Mouse (Mus musculus) liver, adult 2 months (tissue): ENCODE results near the gene Selplg. TPM values are rescaled to one million over a fixed set of nuclear protein-coding genes. Genes with fewer than 3 reads are reported as not detected.

ENCODE experiments used
- DNase-seq: peaks from one replicate; pipeline ENCODE4 v3.0.0-alpha.2; 2011; ENCODE audit warnings: low read depth, low spot score; ENCODE audit errors: extremely low read depth
- H3K27ac ChIP-seq: fragments of 200-500 bp; replicated peaks from 2 replicates; pipeline ENCODE4 v1.5.1; 2012; ENCODE audit warnings: low read depth, mild to moderate bottlenecking, control low read depth, inconsistent platforms, low read length; ENCODE audit not compliant: insufficient read depth
- H3K27me3 ChIP-seq: fragments of 200-500 bp; 2 replicates; pipeline ENCODE4 v1.6.1; 2012; ENCODE audit warnings: mild to moderate bottlenecking, moderate library complexity, low read length, inconsistent platforms; ENCODE audit not compliant: control insufficient read depth, insufficient read depth
- H3K36me3 ChIP-seq: fragments of 200-500 bp; 2 replicates; pipeline ENCODE4 v1.6.1; 2012; ENCODE audit warnings: low read length, inconsistent platforms; ENCODE audit not compliant: control insufficient read depth, insufficient read depth
- H3K4me1 ChIP-seq: fragments of 200-500 bp; 2 replicates; pipeline ENCODE4 v1.6.1; 2011; ENCODE audit warnings: low read length; ENCODE audit not compliant: control insufficient read depth, insufficient read depth
- H3K4me3 ChIP-seq: fragments of 200-500 bp; 2 replicates; pipeline ENCODE4 v1.5.1; 2011; ENCODE audit warnings: low read depth, mild to moderate bottlenecking, control low read depth, low read length, moderate library complexity; ENCODE audit not compliant: insufficient read depth
- H3K79me2 ChIP-seq: fragments of 200-500 bp; 2 replicates; pipeline ENCODE4 v1.6.1; 2012; ENCODE audit warnings: inconsistent platforms, mild to moderate bottlenecking, low read length, moderate library complexity; ENCODE audit not compliant: control insufficient read depth, insufficient read depth
- H3K9ac ChIP-seq: fragments of 200-500 bp; 2 replicates; pipeline ENCODE4 v1.6.1; 2012; ENCODE audit warnings: low read depth, mild to moderate bottlenecking, control low read depth, inconsistent platforms, low read length
- CTCF ChIP-seq: fragments of 200-500 bp; IDR thresholded peaks from 2 replicates; pipeline ENCODE4 v1.5.1; 2011; ENCODE audit warnings: low read depth, low read length, control low read depth
- POLR2A ChIP-seq: fragments of 200-500 bp; IDR thresholded peaks from 2 replicates; pipeline ENCODE4 v1.6.1; 2011; ENCODE audit warnings: low read length, control low read depth; ENCODE audit not compliant: insufficient read depth; ENCODE audit errors: extremely low read depth
- WGBS: fragments of 180-500 bp; shearing (Covaris S2); methylation state at CpG from one replicate; pipeline ENCODE4 v1.1.7; 2018; 5-methylcytosine and 5-hydroxymethylcytosine counted together
- polyA plus RNA-seq: library from polyadenylated mRNA; depleted of rRNA; stranded (reverse); fragments of >200 nt; gene quantifications from 2 replicates; pipeline ENCODE4 v1.2.3, GENCODE M21; 2012
- total RNA-seq: library from RNA; depleted of rRNA; stranded (reverse); fragments of >200 nt; gene quantifications from 2 replicates; pipeline ENCODE4 v1.2.3, GENCODE M21; 2014

Selplg gene
- total and polyA plus RNA-seq, 2 experiments = 1.1 to 6.2 TPM

DNA sequence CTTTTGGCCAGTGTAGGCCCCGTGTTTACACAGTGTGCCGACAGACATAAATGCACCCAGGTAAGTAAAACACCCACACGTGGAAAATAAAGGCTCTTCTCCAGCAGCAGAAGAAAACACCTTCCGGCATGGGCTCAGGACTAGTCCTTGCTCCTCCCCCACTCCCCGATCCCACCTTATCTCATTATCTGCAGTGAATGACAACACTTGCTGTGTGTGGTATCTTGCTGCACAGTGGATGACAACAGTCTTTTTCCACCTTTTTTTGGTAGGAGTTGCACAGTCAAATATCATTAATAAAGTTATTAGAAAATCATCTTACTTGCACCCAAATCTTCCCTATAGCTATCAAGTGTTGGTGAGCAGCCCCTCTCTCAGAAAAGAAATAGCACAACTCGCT lies 32.5 kb upstream of the Selplg start:
- Histone ChIP-seq H3K27ac (no peak overlapping the region), H3K9ac (no peak overlapping the region), H3K27me3 (no peaks in the 10 kb centered on the region), H3K4me3 (no peak overlapping the region), H3K36me3 (no peaks in the 10 kb centered on the region), H3K4me1 (peaks cover under 1% of the 10 kb centered on the region; the same call in 1 of the 2 replicates), H3K79me2 (no peaks in the 10 kb centered on the region; the same call in 1 of the 2 replicates)
- WGBS = 84% methylated on average over 6 of the region's 6 CpGs
- TF ChIP-seq POLR2A (no peak), CTCF (no peak)
- no peak for DNase-seq

DNA sequence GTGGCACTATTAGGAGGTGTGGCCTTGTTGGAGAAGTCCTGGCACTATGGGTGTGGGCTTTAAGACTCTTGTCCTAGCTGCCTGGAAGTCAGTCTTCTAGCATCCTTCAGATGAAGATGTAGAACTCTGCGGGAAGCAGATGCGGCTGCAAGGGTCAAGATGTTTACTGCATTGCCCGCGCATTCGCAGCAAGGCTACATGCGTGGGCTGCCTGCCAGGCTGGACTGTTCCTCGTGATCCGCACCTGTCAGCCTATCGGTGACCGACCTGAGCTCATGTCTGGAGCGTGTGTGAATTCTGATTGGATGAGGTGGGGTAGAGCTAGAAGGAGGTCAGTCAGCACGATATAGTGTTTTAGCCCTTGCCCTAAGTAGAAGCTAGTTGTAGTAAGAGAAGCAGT lies 31.6 kb upstream of the Selplg start:
- H3K27ac ChIP-seq = no peak overlapping the region
- DNase-seq = no peak
- no peak overlapping the region for H3K4me3 ChIP-seq
- no peaks in the 10 kb centered on the region; the same call in 1 of the 2 replicates for H3K79me2 ChIP-seq
- WGBS = 96% methylated on average over 12 of the region's 12 CpGs
- peaks cover 2% of the 10 kb centered on the region; the same call in 1 of the 2 replicates for H3K4me1 ChIP-seq
- TF ChIP-seq CTCF (no peak), POLR2A (no peak)
- no peak overlapping the region for H3K9ac ChIP-seq
- H3K27me3 ChIP-seq = no peaks in the 10 kb centered on the region
- no peaks in the 10 kb centered on the region for H3K36me3 ChIP-seq

DNA sequence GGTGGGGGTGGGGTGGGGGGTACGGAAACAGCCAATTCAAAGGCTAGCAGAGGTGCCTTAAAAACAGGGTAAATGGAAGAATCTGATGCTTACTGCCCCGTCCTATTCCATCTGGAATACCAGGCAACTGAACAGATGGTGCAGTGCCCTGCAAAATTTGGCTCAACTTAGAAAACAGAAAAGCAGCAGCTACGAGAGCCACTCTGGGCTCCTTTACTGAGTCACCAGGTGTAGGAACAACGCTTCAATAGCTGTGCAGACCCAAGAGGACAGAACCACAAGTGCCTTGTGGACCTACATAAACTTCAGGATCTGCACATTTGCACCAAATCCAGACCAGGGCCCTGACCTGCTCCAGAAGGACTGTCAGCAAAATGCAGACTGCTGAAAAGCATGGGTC lies 30.0 kb upstream of the Selplg start:
- H3K27ac ChIP-seq = no peak overlapping the region
- H3K27me3 ChIP-seq = no peaks in the 10 kb centered on the region
- H3K79me2 ChIP-seq = no peaks in the 10 kb centered on the region; the same call in 1 of the 2 replicates
- no peak for TF ChIP-seq POLR2A
- TF ChIP-seq CTCF = no peak
- H3K9ac ChIP-seq = no peak overlapping the region
- no peak overlapping the region for H3K4me3 ChIP-seq
- no peak for DNase-seq
- 0 out of 2 replicates have a peak, but pooled peaks cover 2% of the 10 kb centered on the region for H3K4me1 ChIP-seq
- 98% methylated on average over 4 of the region's 4 CpGs for WGBS
- no peaks in the 10 kb centered on the region for H3K36me3 ChIP-seq

DNA sequence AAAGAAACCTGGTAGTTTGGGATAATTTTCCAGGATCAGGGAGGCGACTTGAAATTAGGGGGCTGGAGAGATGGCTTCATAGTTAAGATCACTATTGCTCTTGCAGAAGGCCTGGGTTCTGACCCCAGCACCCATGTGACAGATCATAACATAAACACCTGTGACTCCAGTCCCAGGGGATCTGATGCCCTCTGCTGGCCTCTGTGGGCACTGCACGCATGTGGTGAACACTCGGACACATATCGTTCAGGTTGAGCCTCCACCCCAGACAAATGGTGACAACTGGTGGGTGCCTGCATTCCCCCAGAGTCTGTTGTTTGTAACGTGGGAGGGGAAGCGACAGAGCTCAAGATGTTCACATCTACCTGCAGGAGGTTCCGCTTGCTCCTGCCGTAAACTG lies 28.9 kb upstream of the Selplg start:
- no peak for DNase-seq
- 98% methylated on average over 8 of the region's 8 CpGs for WGBS
- Histone ChIP-seq H3K4me1 (0 out of 2 replicates have a peak, but pooled peaks cover 2% of the 10 kb centered on the region), H3K4me3 (no peak overlapping the region), H3K79me2 (no peaks in the 10 kb centered on the region; the same call in 1 of the 2 replicates), H3K36me3 (no peaks in the 10 kb centered on the region), H3K27me3 (no peaks in the 10 kb centered on the region), H3K9ac (no peak overlapping the region), H3K27ac (no peak overlapping the region)
- TF ChIP-seq POLR2A = no peak
- peak; percentile 65 for TF ChIP-seq CTCF

DNA sequence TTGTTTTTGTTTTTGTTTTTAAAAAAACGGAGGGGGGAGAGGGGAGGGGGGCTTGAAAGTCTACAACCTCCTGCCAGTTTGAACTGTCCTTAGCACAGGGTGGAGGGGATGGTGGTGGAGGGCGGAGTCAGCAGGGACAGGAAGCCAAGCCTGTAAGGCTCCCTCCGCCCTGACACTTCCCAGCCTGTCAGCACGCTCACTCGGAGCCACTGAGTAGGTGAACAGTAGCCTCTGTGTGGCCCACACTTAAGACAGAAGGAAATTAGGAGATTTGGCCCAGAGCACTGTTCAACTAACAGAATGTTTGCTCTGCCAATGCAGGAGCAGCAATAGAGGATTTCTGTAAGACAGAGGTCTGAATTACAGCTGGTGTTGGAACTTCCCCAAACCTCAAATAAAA lies 26.5 kb upstream of the Selplg start:
- no peaks in the 10 kb centered on the region for H3K36me3 ChIP-seq
- DNase-seq = no peak
- H3K4me1 ChIP-seq = 0 out of 2 replicates have a peak, but pooled peaks cover 2% of the 10 kb centered on the region
- H3K4me3 ChIP-seq = no peak overlapping the region
- no peak for TF ChIP-seq POLR2A
- 75% methylated on average over 5 of the region's 5 CpGs for WGBS
- no peak overlapping the region for H3K9ac ChIP-seq
- peak overlapping the region; percentile 4 for H3K27ac ChIP-seq
- H3K79me2 ChIP-seq = no peaks in the 10 kb centered on the region; the same call in 1 of the 2 replicates
- H3K27me3 ChIP-seq = no peaks in the 10 kb centered on the region

DNA sequence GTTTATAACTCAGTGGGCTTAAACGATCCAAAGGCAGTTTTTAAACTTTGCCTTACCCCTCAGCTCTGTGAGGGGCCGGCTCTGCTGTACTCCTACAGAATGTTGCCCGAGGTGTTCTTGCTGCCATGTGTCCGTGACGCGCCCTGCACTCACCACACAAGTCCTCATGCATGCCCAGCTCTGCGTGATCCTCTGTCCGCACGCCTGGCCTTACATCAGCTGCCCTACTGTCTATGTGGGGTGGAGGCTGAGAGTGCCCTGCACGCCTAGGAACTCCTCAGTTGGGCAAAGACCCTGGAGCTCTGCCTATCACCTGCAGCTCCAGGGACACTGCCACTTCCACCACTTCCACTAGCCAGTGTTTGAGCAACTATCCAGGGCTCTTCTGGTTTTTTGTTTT lies 26.1 kb upstream of the Selplg start:
- Histone ChIP-seq H3K27me3 (no peaks in the 10 kb centered on the region), H3K36me3 (no peaks in the 10 kb centered on the region), H3K9ac (no peak overlapping the region), H3K79me2 (no peaks in the 10 kb centered on the region; the same call in 1 of the 2 replicates), H3K4me3 (no peak overlapping the region), H3K4me1 (0 out of 2 replicates have a peak, but pooled peaks cover 2% of the 10 kb centered on the region), H3K27ac (no peak overlapping the region)
- 80% methylated on average over 10 of the region's 10 CpGs for WGBS
- TF ChIP-seq CTCF = no peak
- TF ChIP-seq POLR2A = no peak
- DNase-seq = no peak
